ENCODE assay signal across 9 mouse cellular contexts in genomic region chr19:3853891-3854290, GRCm38 (mm10). TPM values are rescaled to one million over a fixed set of nuclear protein-coding genes. Genes with fewer than 3 reads are reported as not detected.
DNase-seq lines count a peak whose midpoint lies in the region; ATAC-seq lines count a peak whose summit lies in the region.
"Had no signal": no experiment of that assay in that cellular context is flagged by ENCODE, and none has a peak within 500 bp of the region (broad histone marks: within the 10 kb centered on the region; RNA-seq: fewer than 3 reads in every experiment).

No protein-coding gene starts in this region.

- no peak for ATAC-seq in hindbrain, embryonic 14.5 days (ENCODE audit: low FRiP score)
- ATAC-seq in midbrain, embryonic 14.5 days (ENCODE audit: low FRiP score, low TSS enrichment), result no peak
- ATAC-seq in megakaryocyte, adult 5-6 weeks (ENCODE audit: poor library complexity, severe bottlenecking), result no peak
- ATAC-seq in monocyte, adult 5-6 weeks (replicated peaks; ENCODE audit: insufficient number of reproducible peaks, low FRiP score, low TSS enrichment, poor library complexity, severe bottlenecking), result no peak

- no peaks in the 10 kb centered on the region for H3K27me3 ChIP-seq in hindbrain, embryonic 14.5 days (ENCODE audit: control insufficient read depth, insufficient read depth, low read length)
- H3K27me3 ChIP-seq in midbrain, embryonic 14.5 days (ENCODE audit: control insufficient read depth, insufficient read depth, low read length), result no peaks in the 10 kb centered on the region

- no peaks in the 10 kb centered on the region for H3K9me3 ChIP-seq in hindbrain, embryonic 14.5 days (ENCODE audit: control insufficient read depth, low read length)
- H3K9me3 ChIP-seq in midbrain, embryonic 14.5 days (ENCODE audit: control insufficient read depth, low read length), result no peaks in the 10 kb centered on the region
- H3K9me3 ChIP-seq: limb, embryonic 12.5 days had no signal

- H3K4me1 ChIP-seq in hindbrain, embryonic 14.5 days (replicated peaks; ENCODE audit: control insufficient read depth, insufficient read depth, low read length), result peaks cover 33% of the 10 kb centered on the region
- H3K4me1 ChIP-seq in midbrain, embryonic 14.5 days (ENCODE audit: control insufficient read depth, insufficient read depth, low read length), result peaks cover 30% of the 10 kb centered on the region

- no peaks in the 10 kb centered on the region for H3K36me3 ChIP-seq in hindbrain, embryonic 14.5 days (replicated peaks; ENCODE audit: control insufficient read depth, insufficient read depth)
- no peaks in the 10 kb centered on the region for H3K36me3 ChIP-seq in midbrain, embryonic 14.5 days (ENCODE audit: control insufficient read depth, insufficient read depth, low read length)
- H3K36me3 ChIP-seq: limb, embryonic 12.5 days had no signal

- H3K27ac ChIP-seq in hindbrain, embryonic 14.5 days, result no peak overlapping the region
- no peak overlapping the region for H3K27ac ChIP-seq in midbrain, embryonic 14.5 days (replicated peaks; ENCODE audit: low read depth, low read length)
- H3K27ac ChIP-seq: limb, embryonic 12.5 days had no signal

- DNase-seq in layer of hippocampus, adult 9-10 months (ENCODE audit: low spot score), result peak; percentile 17
- no peak for DNase-seq in layer of hippocampus, adult 8-10 months (ENCODE audit: low spot score in 2 of 2)
- DNase-seq in NIH3T3 (ENCODE audit: low read depth), result peak; percentile 65
- no peak for DNase-seq in hindbrain, embryonic 14.5 days (ENCODE audit: low spot score)
- DNase-seq in midbrain, embryonic 14.5 days, result no peak
- DNase-seq in ovary, adult 18-20 months (ENCODE audit: low spot score), result no peak

- H3K4me3 ChIP-seq in hindbrain, embryonic 14.5 days (replicated peaks; ENCODE audit: low read length), result no peak overlapping the region
- H3K4me3 ChIP-seq in midbrain, embryonic 14.5 days (replicated peaks; ENCODE audit: low read depth, low read length), result 0 out of 2 replicates have a peak overlapping the region, but pooled peaks have one; percentile 5

- 88% methylated on average over 1 of the region's 1 CpGs for WGBS in hindbrain, embryonic 14.5 days
- 97% methylated on average over 1 of the region's 1 CpGs for WGBS in midbrain, embryonic 14.5 days

- no peak overlapping the region for H3K9ac ChIP-seq in hindbrain, embryonic 14.5 days
- H3K9ac ChIP-seq in midbrain, embryonic 14.5 days (replicated peaks; ENCODE audit: low read length), result no peak overlapping the region
- H3K9ac ChIP-seq: limb, embryonic 12.5 days had no signal

- H3K4me2 ChIP-seq in hindbrain, embryonic 14.5 days (replicated peaks), result peak overlapping the region; percentile 72
- peak overlapping the region; percentile 8; the same call in 1 of the 2 replicates for H3K4me2 ChIP-seq in midbrain, embryonic 14.5 days (ENCODE audit: low read length)

RNA-seq across cellular contexts. Expression of gene Chka, which starts 2.3 kb away (rescaled TPM):
- 100 to 1,000 TPM in 2 of 4 experiments, 10 to 100 TPM in 2; 77.7 to 128 (median 104) TPM for total RNA-seq in layer of hippocampus, adult 8-10 months (2022)
- 54.7 and 60.8 TPM in 2 replicates for polyA plus RNA-seq in hindbrain, embryonic 14.5 days (2014; fragmentation: Nextera tagmentation; extraction: Ambion mirVana)
- polyA plus RNA-seq in midbrain, embryonic 14.5 days (2014; fragmentation: Nextera tagmentation; extraction: Ambion mirVana), result 50.2 and 51.8 TPM in 2 replicates
- 15.9 and 18.9 TPM in 2 replicates for total RNA-seq in megakaryocyte, adult 5-6 weeks (2015)
- total RNA-seq in megakaryocyte, adult 5-6 weeks (2017), result 19.2 and 22.0 TPM in 2 replicates
- 34.8 to 59.4 TPM (median 42.0 TPM) in 3 replicates for total RNA-seq in monocyte, adult 5-6 weeks (2017)

RNA-seq across cellular contexts. Expression of gene Tcirg1, which starts 53.0 kb away (rescaled TPM):
- 10 to 100 TPM; 19.4 to 39.9 (median 30.6) TPM for total RNA-seq in layer of hippocampus, adult 8-10 months (2022)
- 11.6 and 13.3 TPM in 2 replicates for polyA plus RNA-seq in hindbrain, embryonic 14.5 days (2014; fragmentation: Nextera tagmentation; extraction: Ambion mirVana)
- polyA plus RNA-seq in midbrain, embryonic 14.5 days (2014; fragmentation: Nextera tagmentation; extraction: Ambion mirVana), result 7.4 and 11.0 TPM in 2 replicates
- total RNA-seq in megakaryocyte, adult 5-6 weeks (2015), result 197 and 207 TPM in 2 replicates
- 315 and 316 TPM in 2 replicates for total RNA-seq in megakaryocyte, adult 5-6 weeks (2017)
- total RNA-seq in monocyte, adult 5-6 weeks (2017), result 181 to 259 TPM (median 252 TPM) in 3 replicates

RNA-seq across cellular contexts. Expression of gene Ndufs8, which starts 58.7 kb away (rescaled TPM):
- total RNA-seq in layer of hippocampus, adult 8-10 months (2022), result 100 to 1,000 TPM; 114 to 145 (median 126) TPM
- 310 and 332 TPM in 2 replicates for polyA plus RNA-seq in hindbrain, embryonic 14.5 days (2014; fragmentation: Nextera tagmentation; extraction: Ambion mirVana)
- 261 and 304 TPM in 2 replicates for polyA plus RNA-seq in midbrain, embryonic 14.5 days (2014; fragmentation: Nextera tagmentation; extraction: Ambion mirVana)
- total RNA-seq in megakaryocyte, adult 5-6 weeks (2015), result 213 and 215 TPM in 2 replicates
- total RNA-seq in megakaryocyte, adult 5-6 weeks (2017), result 60.4 and 83.5 TPM in 2 replicates
- 27.2 to 46.8 TPM (median 33.1 TPM) in 3 replicates for total RNA-seq in monocyte, adult 5-6 weeks (2017)

Comparison
In these comparisons a context has a peak if more than half of its experiments do, and no peak if none do; other contexts are left out.
1. DNase-seq: peak in layer of hippocampus, adult 9-10 months (single experiment) and NIH3T3 (single experiment); none in layer of hippocampus, adult 8-10 months (0 of 2), hindbrain, embryonic 14.5 days (single experiment), midbrain, embryonic 14.5 days (single experiment) and ovary, adult 18-20 months (single experiment).